Mouse (Mus musculus) frontal cortex, adult 2 months (tissue): ENCODE data around the gene Cnot10. TPM values are rescaled to one million over a fixed set of nuclear protein-coding genes. Genes with fewer than 3 reads are reported as not detected.

Source experiments
- DNase-seq, 2 experiments: peaks; one replicate each; pipeline ENCODE4 v3.0.0; 2022; ENCODE audit warnings: low spot score in 1 of 2; ENCODE audit errors: extremely low spot score in 1 of 2
- polyA plus RNA-seq: library from polyadenylated mRNA; depleted of rRNA; stranded (reverse); fragments of >200 nt; gene quantifications from 2 replicates; pipeline ENCODE4 v1.2.3, GENCODE M21; 2012; rRNA removed

The Cnot10 gene
- 78.8 and 83.4 TPM in 2 replicates for polyA plus RNA-seq

DNA sequence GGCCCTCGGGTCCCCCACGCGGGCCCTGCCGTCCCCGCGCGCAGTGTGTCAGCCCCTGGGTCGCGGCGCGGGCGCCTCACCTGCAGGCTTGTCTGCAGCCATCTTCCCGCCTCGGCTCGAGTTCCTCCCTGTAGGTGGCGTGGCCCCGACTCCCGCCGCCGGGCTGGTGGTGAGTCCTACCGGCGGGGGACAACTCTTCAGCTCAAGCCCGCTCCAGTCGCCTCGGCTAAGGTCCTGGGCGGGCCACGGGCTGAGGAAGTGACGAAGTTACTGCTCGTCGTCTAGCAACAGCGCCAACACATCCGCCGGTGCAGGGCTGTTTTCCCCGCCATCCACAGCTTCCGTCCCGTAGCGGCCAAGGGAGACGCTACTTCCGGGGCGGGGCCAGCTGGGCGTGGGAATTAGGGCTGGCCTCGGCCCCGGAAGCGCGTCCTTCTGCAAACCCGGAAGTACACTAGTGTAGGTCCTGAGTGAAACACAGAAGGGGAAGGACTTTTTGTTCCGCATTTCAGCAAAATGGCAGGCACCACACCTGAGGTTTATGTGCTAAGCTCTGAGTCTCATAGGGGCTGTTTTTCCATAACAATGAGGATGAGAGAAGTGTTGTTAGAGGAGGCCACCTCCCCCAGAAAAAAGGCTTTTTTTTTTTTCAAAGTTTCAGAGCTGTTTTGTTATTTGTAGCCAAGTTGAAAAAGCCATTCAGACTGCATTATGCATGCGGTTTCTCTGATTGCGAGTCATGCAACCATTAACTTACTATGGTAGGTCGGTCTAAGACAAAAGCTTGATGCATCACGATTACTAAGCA, at the start of gene Cnot10:
Gene Cnot10 (minus strand): TSS at position 346 of the 808 bp plus-strand sequence.
- DNase-seq: peak; percentile 92 to 97

GRCm38 (mm10) chr9:114688953-114689407, 49.0 kb upstream of the Cnot10 start:
- DNase-seq: peak in 1 of 2 experiments; percentile 28

- DNase-seq: peak; percentile 93 to 98
These were observed 48.4 kb upstream of the Cnot10 start, which contains the start of gene Dync1li1 for GRCm38 (mm10) chr9:114688252-114688952. TSS of gene Dync1li1 (plus strand) at chr9:114688790.

DNA sequence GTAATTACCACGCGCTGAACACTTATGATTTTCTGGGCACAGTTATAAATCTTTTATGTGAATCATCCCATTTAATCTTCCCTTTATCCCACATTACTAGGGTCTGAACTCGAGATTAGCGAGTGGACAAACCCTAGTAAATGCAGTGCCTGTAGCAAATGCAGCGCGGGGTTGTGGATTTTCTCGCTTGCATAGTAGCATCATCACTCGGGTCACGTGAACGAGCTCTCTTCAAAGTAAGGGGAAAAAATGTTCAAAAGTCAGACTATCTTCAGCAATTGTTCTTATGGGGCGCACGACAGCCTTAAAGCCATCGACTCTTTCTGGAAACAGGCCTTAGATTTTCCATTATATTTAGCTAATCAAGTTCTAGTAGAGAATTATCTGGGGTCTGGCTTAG, 47.7 kb upstream of the Cnot10 start:
- peak in 1 of 2 experiments; percentile 53 for DNase-seq

GRCm38 (mm10) chr9:114686245-114686644, 46.3 kb upstream of the Cnot10 start:
- no peak for DNase-seq

DNA sequence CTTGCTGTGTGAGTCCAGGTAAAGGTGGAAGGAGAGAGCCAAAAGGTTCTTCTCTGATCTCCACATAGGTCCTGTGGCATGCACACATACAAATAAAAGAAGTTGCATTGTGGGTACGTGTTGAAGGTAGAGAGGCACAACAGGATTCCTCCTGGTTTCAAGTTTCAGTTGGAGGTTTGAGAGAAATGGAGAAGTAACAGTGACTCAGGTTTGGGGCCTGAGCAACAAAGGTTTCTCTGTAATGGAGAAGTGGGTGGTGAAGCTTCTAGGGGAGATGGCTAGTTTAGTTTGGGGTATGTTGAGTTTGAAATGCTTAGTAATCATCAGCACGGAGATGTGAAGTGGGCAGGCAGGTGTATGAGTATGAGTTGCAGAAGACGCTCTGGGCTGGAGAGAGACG, 42.2 kb upstream of the Cnot10 start:
- DNase-seq: no peak

DNA sequence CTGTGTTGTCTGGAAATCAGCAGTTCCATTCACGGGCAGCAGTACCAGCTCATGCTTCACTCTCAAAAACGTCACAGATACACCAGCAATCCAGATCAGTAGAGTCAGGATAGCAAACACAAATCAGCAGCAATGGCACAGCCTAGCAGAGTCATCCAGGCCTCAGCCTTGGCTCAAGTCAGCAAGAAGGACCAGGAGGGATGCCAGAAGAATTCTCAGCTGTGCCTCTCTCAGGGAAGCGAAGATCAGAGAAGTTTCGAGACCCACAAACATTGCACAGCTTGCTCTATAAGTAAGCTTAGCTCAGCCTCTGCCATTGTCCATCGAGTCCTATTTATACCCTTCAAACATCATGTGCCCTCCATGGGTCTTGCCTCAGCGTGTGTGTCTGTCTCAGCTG, 40.5 kb upstream of the Cnot10 start:
- no peak for DNase-seq

- DNase-seq: no peak
These were observed 40.0 kb upstream of the Cnot10 start for GRCm38 (mm10) chr9:114679944-114680343.

GRCm38 (mm10) chr9:114678576-114678975, 38.6 kb upstream of the Cnot10 start:
- no peak for DNase-seq

GRCm38 (mm10) chr9:114673626-114674025, 33.6 kb upstream of the Cnot10 start:
- DNase-seq: no peak

DNA sequence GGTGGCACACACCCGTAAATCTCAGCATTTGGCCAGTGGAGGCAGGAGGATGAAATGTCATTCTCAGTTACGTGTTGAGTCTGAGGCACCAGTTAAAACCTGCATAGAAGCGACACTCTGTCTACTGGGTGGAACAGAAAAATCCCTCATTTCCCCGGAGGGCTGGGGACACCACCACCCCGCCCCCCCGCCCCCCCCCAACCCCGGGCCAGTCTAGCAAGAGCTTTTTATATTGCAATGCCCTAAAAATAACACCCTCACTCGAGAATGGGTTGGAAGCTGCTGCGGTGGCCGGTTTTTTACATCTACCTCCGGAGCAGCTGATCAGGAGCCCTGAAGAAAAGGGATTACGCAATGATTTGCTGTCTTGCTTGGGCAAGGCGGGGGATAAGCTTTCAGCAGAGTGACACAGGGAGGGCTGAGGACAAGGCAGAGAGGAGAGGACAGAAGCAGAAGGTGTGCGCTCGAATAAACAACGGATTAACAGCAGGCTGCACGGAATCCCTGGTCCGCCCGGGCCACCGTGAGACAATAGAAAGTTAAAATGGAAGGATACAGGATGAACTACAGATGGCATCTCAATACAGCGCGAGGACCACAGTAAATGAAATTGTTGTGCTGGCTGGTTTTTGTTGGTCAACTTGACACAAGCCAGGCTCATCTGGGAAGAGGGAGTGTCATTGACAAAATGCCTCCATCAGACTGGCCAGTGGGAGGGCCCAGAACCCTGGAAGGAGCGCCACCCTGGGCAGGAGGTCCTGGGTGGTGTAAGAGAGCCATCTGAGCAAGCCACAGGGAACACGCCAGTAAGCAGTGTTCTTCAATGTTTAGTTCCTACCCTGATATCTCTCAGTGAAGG, 32.9 kb upstream of the Cnot10 start:
- peak in 1 of 2 experiments; percentile 62 for DNase-seq

DNA sequence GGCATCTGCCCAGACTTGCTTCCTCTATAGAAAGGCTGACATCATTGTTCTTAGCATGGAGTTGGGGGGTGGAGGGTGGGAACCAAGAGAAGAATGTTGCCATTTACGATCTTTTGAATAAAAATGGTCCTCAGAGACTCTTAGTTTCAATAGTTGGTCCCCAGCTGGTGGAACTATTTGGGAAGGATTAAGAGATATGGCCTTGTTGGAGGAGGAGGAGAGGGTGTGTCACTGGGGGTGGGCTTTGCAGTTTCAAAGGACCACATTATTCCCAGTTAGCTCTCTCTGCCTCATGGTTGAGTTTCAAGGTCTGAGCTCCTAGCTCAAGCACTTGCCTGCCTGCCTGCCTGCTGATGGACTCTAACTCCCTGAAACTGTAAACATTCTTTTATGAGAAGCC, 32.0 kb upstream of the Cnot10 start:
- DNase-seq: no peak

GRCm38 (mm10) chr9:114669011-114669410, 29.0 kb upstream of the Cnot10 start:
- DNase-seq: no peak

GRCm38 (mm10) chr9:114668047-114668446, 28.1 kb upstream of the Cnot10 start:
- DNase-seq: no peak

DNA sequence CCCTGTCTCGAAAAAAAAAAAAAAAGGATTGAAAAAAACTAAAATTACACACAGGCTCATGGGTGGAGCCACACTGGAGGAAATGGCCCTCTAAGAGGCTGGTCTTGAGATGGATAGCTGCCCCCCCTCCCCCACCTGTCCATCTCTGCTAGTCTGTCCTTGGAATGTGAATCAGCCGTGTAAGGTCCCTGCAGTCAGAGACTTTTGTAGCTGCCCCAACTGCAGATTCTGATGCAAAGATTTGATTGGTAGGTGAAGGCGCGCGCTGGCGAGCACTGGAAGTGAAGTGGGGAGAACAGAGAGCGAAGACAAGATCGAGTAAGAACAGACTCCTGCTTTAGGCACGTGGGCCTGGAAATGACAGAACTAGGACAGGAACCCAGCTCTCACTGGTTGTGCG, 26.9 kb upstream of the Cnot10 start:
- DNase-seq: no peak

DNA sequence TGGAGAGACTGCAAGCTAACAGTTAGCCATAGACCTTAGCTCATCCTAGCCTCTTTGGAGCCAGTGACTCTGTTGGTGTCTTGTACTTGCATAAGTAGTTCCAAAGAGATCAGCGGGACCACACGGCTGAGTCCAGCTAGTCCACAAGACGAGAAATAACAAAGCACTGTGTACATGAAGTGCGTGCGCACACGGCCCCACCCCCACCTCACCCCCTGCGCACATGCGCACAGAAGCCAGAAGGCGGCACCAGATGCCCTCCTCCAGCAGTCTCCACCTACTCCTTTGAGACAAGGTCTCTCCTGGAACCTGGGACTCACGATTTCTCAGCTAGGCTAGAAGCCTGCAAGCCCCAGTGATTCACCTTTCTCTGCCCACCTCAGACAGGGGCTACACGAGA, 23.8 kb upstream of the Cnot10 start:
- DNase-seq: no peak

GRCm38 (mm10) chr9:114661991-114662390, 22.0 kb upstream of the Cnot10 start:
- DNase-seq: no peak

- DNase-seq: no peak
These were observed 21.0 kb upstream of the Cnot10 start for GRCm38 (mm10) chr9:114660983-114661382.

- no peak for DNase-seq
These were observed 20.5 kb upstream of the Cnot10 start for GRCm38 (mm10) chr9:114660506-114660905.

DNA sequence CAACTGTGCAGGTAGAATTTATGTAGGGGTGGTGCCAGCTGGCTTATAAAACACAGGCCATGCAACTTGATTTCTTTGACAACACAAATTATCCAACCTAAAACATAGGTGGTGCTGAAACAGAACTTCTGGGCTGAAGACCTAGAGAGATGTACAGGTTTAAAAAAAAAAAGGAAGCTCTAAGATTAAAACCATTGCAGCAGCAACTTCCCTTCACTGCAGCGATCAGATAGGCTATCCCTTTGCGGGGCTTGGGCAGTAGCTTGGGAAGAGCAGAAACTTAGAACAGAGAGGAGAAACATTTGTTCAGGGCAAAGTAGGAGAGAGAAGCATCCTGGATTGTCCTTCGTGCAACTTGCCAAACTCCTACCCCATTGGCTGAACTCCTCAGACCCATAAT, 16.7 kb upstream of the Cnot10 start:
- no peak for DNase-seq

- DNase-seq: no peak
These were observed 15.4 kb upstream of the Cnot10 start for GRCm38 (mm10) chr9:114655356-114655755.
